Mouse (Mus musculus) naive thymus-derived CD4-positive, alpha-beta T cell, adult 2 months (primary cell): Measurements from ENCODE around the gene Serpinb3b.
"Not testable (repeated sequence)": the region's sequence is repeated elsewhere in the genome, so short reads cannot be mapped to it uniquely, and the experiment has no call there.

Experiments used
- DNase-seq: peaks from one replicate; pipeline ENCODE4 v3.0.0-alpha.2; 2011; ENCODE audit warnings: low read depth

Gene Serpinb3b

DNA sequence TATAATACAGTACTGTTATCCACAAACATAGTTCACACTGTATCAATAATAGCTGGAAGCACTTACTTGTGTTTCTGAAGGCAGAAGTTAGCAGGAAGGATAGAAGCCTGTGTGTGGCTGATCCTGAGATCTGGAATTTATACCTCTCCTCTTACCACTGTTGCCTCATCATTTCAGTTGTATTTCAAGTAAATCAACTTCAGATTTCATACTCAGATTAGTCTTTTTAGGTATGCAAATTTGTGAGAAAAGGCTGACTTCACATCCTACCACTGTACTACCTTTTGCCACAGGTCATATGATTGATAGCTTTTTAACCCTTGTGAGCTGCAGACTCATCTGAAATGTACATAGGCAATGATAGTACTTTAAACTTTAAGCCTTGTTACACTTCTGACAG, at the start of gene Serpinb3b, which contains the start of gene Serpinb3c:
Gene Serpinb3b (minus strand): TSS at position 101 of the 400 bp plus-strand sequence.
Gene Serpinb3c (minus strand): TSS at position 111 of the 400 bp plus-strand sequence.
- DNase-seq: not testable (repeated sequence)

DNA sequence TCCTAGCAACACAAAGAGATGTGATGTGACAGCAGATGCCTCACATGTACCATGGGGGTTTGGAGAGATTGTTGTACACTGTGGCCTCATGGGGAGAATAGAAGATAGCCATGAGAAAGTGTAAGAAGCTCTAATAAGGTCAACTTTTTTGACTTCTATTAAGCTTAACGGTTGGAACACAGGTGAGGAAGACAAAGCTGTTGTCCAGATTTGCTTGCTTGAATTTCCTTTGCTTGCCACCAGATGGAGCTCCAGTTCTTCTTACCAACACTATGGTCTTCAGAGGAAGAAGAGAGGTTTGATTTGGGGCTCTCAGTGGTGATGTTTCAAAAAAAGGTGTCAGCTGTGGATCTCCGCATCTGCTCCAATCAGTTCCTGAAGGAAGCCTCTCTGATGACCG, 35.0 kb downstream of the Serpinb3b start:
- not testable (repeated sequence) for DNase-seq

DNA sequence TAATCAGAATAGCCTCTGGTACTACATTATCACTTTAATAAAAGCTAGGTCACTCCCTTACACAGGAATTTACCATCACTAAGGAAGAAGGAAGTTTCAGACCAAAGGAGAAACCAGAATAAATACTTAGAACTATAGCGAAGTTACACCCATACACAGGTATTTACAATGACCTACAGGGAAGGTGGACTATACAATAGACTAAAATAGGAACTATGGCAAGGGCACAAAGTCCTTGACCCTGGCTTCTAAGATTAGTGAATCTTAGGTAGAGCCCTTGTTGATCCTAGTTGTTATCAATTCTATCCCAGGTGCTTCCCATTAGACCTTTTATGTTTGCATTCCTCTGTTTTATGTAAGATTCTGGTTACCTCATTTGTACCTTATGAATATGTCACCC, 60.9 kb downstream of the Serpinb3b start:
- DNase-seq: not testable (repeated sequence)

DNA sequence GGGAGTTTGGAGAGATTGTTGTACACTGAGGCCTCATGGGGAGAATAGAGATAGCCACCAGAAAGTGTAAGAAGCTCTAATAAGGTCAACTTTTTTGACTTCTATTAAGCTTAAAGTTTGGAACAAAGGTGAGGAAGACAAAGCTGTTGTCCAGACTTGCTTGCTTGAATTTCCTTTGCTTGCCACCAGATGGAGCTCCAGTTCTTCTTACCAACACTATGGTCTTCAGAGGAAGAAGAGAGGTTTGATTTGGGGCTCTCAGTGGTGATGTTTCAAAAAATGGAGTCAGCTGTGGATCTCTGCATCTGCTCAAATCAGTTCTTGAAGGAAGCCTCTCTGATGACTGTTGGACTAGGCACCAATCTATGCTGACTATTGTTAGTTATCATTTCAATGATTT, 150.7 kb downstream of the Serpinb3b start:
- DNase-seq: not testable (repeated sequence)
